ENCODE assay signal across 14 mouse cellular contexts in genomic region chr2:156394282-156394681, GRCm38 (mm10). TPM values are rescaled to one million over a fixed set of nuclear protein-coding genes. Genes with fewer than 3 reads are reported as not detected.
DNase-seq lines count a peak whose midpoint lies in the region; TF ChIP-seq lines count a peak whose summit lies in the region.
"Had no signal": no experiment of that assay in that cellular context is flagged by ENCODE, and none has a peak within 500 bp of the region (broad histone marks: within the 10 kb centered on the region; RNA-seq: fewer than 3 reads in every experiment).

No protein-coding gene starts in this region.

- intact Hi-C loops in left cerebral cortex, adult 2 months (cut with DNase I): no loop called here
- intact Hi-C loops in left cerebral cortex, postnatal 25 days (cut with DNase I): no loop called here

- H3K4me3 ChIP-seq in left cerebral cortex, adult 2 months: no peak overlapping the region
- H3K4me3 ChIP-seq: embryonic facial prominence, embryonic 15.5 days; heart, embryonic 10.5 days; midbrain, embryonic 13.5 days; neural tube, embryonic 12.5 days had no signal

- H3K27ac ChIP-seq in left cerebral cortex, adult 2 months: no peak overlapping the region
- H3K27ac ChIP-seq: embryonic facial prominence, embryonic 15.5 days; midbrain, embryonic 13.5 days; neural tube, embryonic 12.5 days had no signal

- peak; percentile 37 for TF ChIP-seq CTCF in left cerebral cortex, adult 2 months (IDR thresholded peaks at IDR 0.05)

- peak; percentile 17 for DNase-seq in embryo, embryonic 10.5 days (ENCODE audit: low spot score)
- DNase-seq in embryo, embryonic 9.5 days (ENCODE audit: extremely low spot score): no peak
- no peak for DNase-seq in left cerebral cortex, adult 2 months (ENCODE audit: extremely low spot score in 1 of 2, low spot score in 2 of 2)
- DNase-seq in left cerebral cortex, postnatal 25 days (ENCODE audit: low spot score in 2 of 2): no peak
- DNase-seq in B cell, adult 2 months: peak; percentile 15 to 29
- DNase-seq in ZHBTc4 (ENCODE audit: low read depth, low spot score) (peak; percentile 61), MN1 (ENCODE audit: low spot score) (no peak)
- no peak for DNase-seq in kidney, postnatal 14 days
- DNase-seq: gastrocnemius, postnatal 10 days; kidney, adult 18-20 months had no signal

RNA-seq across cellular contexts. Expression of gene Epb41l1, which starts 26.4 kb away (rescaled TPM):
- total RNA-seq in left cerebral cortex, adult 2 months (2021): 100 to 1,000 TPM; 376 to 385 TPM
- 100 to 1,000 TPM; 349 to 370 TPM for total RNA-seq in left cerebral cortex, postnatal 25 days (2021)

Comparison
In these comparisons a context has a peak if more than half of its experiments do, and no peak if none do; other contexts are left out.
1. DNase-seq: peak in embryo, embryonic 10.5 days (single experiment), B cell, adult 2 months (2 of 2) and ZHBTc4 (single experiment); none in embryo, embryonic 9.5 days (single experiment), left cerebral cortex, adult 2 months (0 of 2), left cerebral cortex, postnatal 25 days (0 of 2), MN1 (single experiment) and kidney, postnatal 14 days (single experiment).